Mouse (Mus musculus) midbrain, embryonic 15.5 days (tissue): ENCODE measurements at regions not wholly inside any gene's neighbourhood (a gene's known extent, or its start where the extent isn't known, plus 50 kb on each side); places are given as distances from the start of the nearest gene placed in this dataset. TPM values are rescaled to one million over a fixed set of nuclear protein-coding genes. Genes with fewer than 3 reads are reported as not detected.
"Not testable (repeated sequence)": the region's sequence is repeated elsewhere in the genome, so short reads cannot be mapped to it uniquely, and the experiment has no call there.

ENCODE experiments used
- ATAC-seq: fragments of 200-750 bp; cut with Nextera tagmentation; replicated peaks from 2 replicates; pipeline ENCODE4 v1.8.0; 2017; ENCODE audit warnings: moderate TSS enrichment
- H3K27ac ChIP-seq: fragments of 300-500 bp; sonication (generic); 2 replicates; pipeline ENCODE4 v1.5.1; 2015; ENCODE audit warnings: mild to moderate bottlenecking, inconsistent platforms
- H3K27me3 ChIP-seq: fragments of 300-500 bp; sonication (generic); replicated peaks from 2 replicates; pipeline ENCODE4 v1.6.1; 2015; ENCODE audit warnings: inconsistent platforms
- H3K36me3 ChIP-seq: fragments of 300-500 bp; sonication (generic); replicated peaks from 2 replicates; pipeline ENCODE4 v1.6.1; 2015; ENCODE audit warnings: inconsistent platforms
- H3K4me1 ChIP-seq: fragments of 300-500 bp; sonication (generic); 2 replicates; pipeline ENCODE4 v1.6.1; 2015; ENCODE audit warnings: inconsistent platforms
- H3K4me2 ChIP-seq: fragments of 300-500 bp; sonication (generic); 2 replicates; pipeline ENCODE4 v1.6.1; 2015; ENCODE audit warnings: inconsistent platforms, mild to moderate bottlenecking, moderate library complexity
- H3K4me3 ChIP-seq: fragments of 300-500 bp; sonication (generic); 2 replicates; pipeline ENCODE4 v1.5.1; 2015; ENCODE audit warnings: mild to moderate bottlenecking, inconsistent platforms
- H3K9ac ChIP-seq: fragments of 300-500 bp; sonication (generic); 2 replicates; pipeline ENCODE4 v1.6.1; 2015; ENCODE audit warnings: mild to moderate bottlenecking, inconsistent platforms
- H3K9me3 ChIP-seq: fragments of 300-500 bp; sonication (generic); 2 replicates; pipeline ENCODE4 v1.6.1; 2016; ENCODE audit warnings: inconsistent platforms
- WGBS: fragments of 180-500 bp; shearing (Covaris S2); methylation state at CpG from one replicate; pipeline ENCODE4 v1.1.7; 2015; ENCODE audit warnings: mixed read lengths; 5-methylcytosine and 5-hydroxymethylcytosine counted together
- microRNA-seq: library from miRNA; unstranded; fragments of <30 nt; microRNA quantifications from one replicate; pipeline ENCODE4, GENCODE M21; 2016

- not testable (repeated sequence) for H3K36me3 ChIP-seq, H3K4me2 ChIP-seq, H3K27ac ChIP-seq, H3K9ac ChIP-seq, ATAC-seq, H3K9me3 ChIP-seq, H3K4me1 ChIP-seq, H3K27me3 ChIP-seq, H3K4me3 ChIP-seq
- 97% methylated on average over 2 of the region's 2 CpGs for WGBS
Observed at GRCm38 (mm10) chr9:25849914-25850313, 368.6 kb downstream of the Eepd1 start.

DNA sequence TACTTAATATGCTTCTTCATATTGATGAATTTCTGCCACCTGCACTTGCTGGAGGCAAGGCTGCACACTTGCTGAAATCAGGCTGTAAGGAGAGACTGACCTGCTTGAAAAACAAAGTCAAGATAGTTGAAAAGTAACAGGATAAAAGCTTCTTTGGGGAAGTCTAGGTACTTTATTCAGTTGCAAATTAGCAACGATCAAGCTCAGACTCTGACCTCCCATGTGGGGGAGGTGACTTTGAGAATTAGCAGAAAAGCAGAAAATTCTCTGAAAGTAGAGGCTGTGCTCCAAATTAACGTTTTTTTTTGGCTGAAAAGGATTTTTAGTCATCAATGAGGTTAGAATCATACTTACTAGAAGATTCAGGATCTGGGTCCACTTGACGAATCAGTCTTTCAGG is 369.3 kb downstream of the Eepd1 start:
- not testable (repeated sequence) for ATAC-seq, H3K27ac ChIP-seq, H3K27me3 ChIP-seq, H3K4me1 ChIP-seq, H3K4me2 ChIP-seq, H3K4me3 ChIP-seq, H3K9ac ChIP-seq, H3K36me3 ChIP-seq, H3K9me3 ChIP-seq
- WGBS, result 57% methylated on average over 3 of the region's 3 CpGs

DNA sequence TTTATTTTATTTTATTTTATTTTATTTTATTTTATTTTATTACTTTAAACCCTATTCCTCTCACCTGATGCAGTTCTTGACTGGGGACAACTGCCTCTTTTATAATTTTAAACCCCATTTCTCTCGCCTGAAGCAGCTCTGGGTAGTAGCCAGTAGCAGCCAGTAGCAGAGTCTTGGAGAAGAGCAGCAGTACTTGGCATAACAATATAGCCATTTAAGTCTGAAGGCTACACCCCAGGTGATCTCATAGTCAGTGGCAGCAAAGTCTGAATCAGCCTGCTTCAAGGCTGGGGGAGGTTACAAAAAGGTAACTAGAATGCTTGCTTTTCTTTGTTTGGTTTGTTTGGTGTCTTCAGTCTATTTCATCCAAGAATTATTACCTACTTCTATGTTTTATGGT is 373.2 kb downstream of the Eepd1 start:
- WGBS, result 55% methylated on average over 1 of the region's 1 CpGs
- no peak overlapping the region for H3K27ac ChIP-seq
- no peaks in the 10 kb centered on the region for H3K36me3 ChIP-seq
- H3K4me1 ChIP-seq, result no peaks in the 10 kb centered on the region
- H3K9ac ChIP-seq, result no peak overlapping the region
- no peaks in the 10 kb centered on the region for H3K27me3 ChIP-seq
- ATAC-seq, result no peak
- no peaks in the 10 kb centered on the region for H3K9me3 ChIP-seq
- H3K4me3 ChIP-seq, result no peak overlapping the region
- H3K4me2 ChIP-seq, result no peak overlapping the region

- Histone ChIP-seq H3K9me3 (no peaks in the 10 kb centered on the region), H3K4me3 (no peak overlapping the region), H3K27ac (no peak overlapping the region), H3K4me2 (no peak overlapping the region), H3K4me1 (no peaks in the 10 kb centered on the region), H3K36me3 (no peaks in the 10 kb centered on the region), H3K9ac (no peak overlapping the region), H3K27me3 (no peaks in the 10 kb centered on the region)
- WGBS, result 84% methylated on average over 2 of the region's 2 CpGs
- no peak for ATAC-seq
Observed at GRCm38 (mm10) chr9:25870260-25870659, 388.9 kb downstream of the Eepd1 start.

- Histone ChIP-seq H3K27ac (no peak overlapping the region), H3K4me1 (no peaks in the 10 kb centered on the region), H3K4me3 (no peak overlapping the region), H3K4me2 (no peak overlapping the region), H3K36me3 (no peaks in the 10 kb centered on the region), H3K27me3 (no peaks in the 10 kb centered on the region), H3K9me3 (no peaks in the 10 kb centered on the region), H3K9ac (no peak overlapping the region)
- ATAC-seq, result no peak
Observed at GRCm38 (mm10) chr9:25896333-25896905, 415.1 kb downstream of the Eepd1 start.

Small RNA genes in the stretch of these regions (microRNA-seq; reads per million reads assigned to microRNA genes)
- not detected for gene Gm26190
